Mouse (Mus musculus) fat pad, adult 2 months (tissue): ENCODE data around the gene Rara.
"Not testable (repeated sequence)": the region's sequence is repeated elsewhere in the genome, so short reads cannot be mapped to it uniquely, and the experiment has no call there.

Experiments
- DNase-seq: peaks from one replicate; pipeline ENCODE4 v3.0.0-alpha.2; 2011; ENCODE audit warnings: low read depth, low spot score; ENCODE audit errors: extremely low read depth

Gene Rara

DNA sequence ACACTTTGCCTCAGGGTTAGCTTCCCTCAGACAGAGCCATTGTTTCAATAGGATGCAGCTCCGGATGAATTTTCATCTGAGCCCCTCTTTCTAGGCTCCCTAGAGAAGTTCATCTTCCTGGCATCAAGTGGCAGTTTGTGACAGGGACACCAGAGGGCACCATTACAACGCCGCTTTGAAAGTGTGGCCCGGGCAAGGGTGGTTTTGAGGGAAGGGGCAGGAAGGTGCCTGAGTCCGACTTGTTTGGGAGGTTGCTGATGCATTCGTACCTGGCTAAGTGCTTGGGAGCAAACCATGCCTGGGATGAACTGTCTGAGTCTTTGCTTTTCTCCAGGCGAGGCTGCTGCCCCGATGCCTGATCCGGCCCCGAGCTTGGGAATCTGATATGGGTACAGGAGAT lies 5.3 kb upstream of the Rara start:
- not testable (repeated sequence) for DNase-seq

- DNase-seq = not testable (repeated sequence)
Measured at GRCm38 (mm10) chr11:98922851-98923711, 4.5 kb upstream of the Rara start.

DNA sequence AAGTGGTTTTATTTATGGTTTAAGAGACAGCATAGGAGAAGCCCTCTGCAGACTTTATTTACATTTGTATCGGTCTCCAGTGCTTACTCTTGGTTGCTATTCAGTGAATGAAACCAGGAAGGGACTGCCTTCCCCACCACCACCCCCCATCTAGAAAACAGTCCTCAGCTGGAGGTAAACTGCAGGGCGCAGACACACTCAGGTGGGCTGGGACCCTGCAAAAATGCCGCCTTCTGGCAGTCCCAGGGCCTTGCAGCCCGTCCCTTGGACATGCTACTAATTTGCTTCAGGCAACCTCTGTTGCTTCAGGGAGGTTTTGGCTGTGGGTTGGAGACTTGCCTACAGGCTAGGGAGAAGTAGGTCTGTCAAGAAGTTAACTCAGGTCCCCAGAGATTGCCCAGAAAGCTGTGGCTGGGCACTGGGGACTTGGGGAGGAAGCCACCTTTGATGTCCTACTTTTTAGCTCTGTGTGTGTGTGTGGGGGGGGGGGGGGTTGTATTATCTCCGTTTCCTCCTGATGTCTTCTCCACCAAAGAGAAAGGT lies 2.9 kb upstream of the Rara start:
- DNase-seq = no peak

- DNase-seq = no peak
Measured at GRCm38 (mm10) chr11:98925265-98925721, 2.3 kb upstream of the Rara start.

- no peak for DNase-seq
Measured at GRCm38 (mm10) chr11:98925868-98926311, 1.7 kb upstream of the Rara start.

DNA sequence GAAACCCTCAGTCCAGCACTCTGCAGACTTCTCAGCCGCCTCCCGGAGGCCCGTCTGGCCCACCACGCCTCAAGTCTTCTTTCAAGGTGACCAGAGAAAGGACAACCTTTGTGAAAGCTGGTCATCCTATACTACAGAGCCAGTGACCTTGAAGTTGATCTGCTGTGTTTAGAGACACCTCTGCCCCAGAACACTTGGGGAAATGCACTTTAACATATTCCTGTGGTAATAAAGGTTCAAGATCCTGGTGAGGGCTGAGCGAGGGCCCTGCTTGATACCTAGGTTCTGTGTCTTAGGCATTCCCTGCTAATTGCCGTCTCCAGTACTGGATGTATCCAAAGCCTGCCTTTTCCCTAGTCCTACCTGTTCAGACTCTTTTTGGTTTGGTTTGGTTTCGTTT lies 1.1 kb upstream of the Rara start:
- no peak for DNase-seq

GRCm38 (mm10) chr11:98928186-98928893 lies 722 bp downstream of the Rara start:
- no peak for DNase-seq

DNA sequence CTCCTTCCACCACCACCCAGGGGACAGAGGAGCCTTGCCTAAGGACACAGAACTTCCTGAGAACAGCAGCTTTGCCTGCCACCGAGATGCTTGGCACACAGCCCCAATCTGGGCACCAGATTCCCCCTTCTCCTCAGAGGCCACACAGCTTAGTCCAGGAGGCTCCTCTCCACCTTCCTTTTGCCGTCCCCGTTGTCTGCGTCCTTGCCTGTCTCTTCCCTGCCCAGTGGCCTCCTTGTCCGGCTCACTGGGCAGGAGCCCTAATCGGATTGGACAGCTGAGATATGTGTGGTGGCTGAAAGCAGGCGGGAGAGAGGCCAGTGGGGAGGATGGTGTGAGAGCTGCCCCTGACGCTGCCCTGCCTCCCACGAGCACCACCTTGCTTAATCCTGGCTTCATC lies 1.9 kb downstream of the Rara start:
- DNase-seq = no peak

DNA sequence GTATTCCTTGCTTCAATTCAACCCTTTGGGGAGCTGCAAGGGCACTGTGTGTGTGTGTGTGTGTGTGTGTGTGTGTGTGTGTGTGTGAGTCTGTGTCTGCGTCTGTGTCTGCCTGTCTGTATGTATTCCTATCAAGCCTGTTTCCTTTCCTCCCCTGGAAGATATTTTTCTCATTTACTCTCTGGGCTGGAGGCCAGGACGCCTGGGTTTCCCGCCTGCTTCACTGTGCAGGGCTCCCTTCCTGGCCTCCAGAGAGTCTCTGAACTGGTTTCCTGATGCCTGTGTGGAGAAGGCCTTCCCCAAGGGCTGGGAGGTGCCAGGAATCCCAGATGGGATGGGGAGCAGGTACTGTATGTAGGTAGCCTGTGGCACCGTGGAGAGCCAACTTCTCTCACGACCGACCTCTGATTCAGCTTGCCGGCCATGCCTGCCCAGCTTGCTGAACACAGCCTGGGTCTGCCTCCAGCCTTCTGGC lies 2.5 kb downstream of the Rara start:
- no peak for DNase-seq

GRCm38 (mm10) chr11:98930773-98931512 lies 3.3 kb downstream of the Rara start:
- DNase-seq = no peak

GRCm38 (mm10) chr11:98931513-98932292 lies 4.1 kb downstream of the Rara start:
- no peak for DNase-seq

DNA sequence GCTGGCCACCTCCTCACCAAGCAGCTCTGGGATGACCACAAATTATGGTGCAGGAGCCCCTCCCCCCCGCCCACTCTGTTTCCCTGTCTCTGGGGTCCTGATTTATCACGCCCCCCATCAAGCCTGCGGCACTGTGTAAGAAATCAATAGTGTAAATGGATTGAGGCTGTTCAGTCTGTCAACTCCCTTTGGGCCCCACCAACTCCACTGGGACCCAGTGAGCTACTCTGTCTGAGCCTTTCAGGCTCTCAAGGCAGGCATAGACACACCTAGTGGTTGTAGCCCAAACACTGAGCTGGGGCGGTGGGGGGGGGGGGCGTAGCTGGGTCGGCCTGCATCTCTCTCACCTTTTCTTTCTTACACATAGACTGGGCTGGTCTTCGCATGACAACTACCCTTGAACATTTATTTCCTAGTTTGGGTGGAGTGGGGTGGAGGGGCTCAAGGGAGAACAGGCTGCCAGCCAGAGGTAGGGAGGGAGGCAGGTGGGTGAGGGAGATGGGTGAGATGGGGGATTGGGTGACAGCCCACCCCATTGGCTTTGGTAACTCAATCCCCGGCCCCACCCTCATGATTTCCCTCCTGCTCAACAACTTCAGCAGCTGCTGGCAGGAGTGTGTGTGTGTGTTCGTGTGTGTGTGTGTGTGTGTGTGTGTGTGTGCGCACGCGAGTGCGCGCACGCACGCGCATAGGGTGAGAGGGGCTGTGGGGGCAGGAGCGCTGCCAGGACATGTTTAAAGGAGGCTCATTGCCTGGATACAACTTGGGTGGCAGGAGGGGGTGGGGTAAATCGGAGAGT lies 4.9 kb downstream of the Rara start:
- no peak for DNase-seq

- peak; percentile 36 for DNase-seq
Measured at GRCm38 (mm10) chr11:98933151-98933550, 5.5 kb downstream of the Rara start.

DNA sequence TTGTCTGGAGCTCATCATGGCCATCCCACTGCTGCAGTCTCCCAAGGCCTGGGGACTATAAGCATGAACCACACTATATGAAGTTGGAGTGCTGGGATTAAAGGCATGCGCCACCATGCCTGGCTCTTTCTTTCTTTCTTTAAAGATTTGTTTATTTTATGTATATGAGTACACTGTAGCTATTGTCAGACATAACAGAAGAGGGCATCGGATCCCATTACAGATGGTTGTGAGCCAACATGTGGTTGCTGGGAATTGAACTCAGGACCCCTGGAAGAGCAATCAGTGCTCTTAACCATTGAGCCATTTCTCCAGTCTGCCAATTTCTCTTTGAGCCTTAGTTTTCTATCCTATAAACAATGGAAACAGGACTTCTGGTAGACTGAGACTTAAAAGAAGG lies 6.2 kb downstream of the Rara start:
- DNase-seq = not testable (repeated sequence)

- DNase-seq = no peak
Measured at GRCm38 (mm10) chr11:98934367-98934766, 6.7 kb downstream of the Rara start.

GRCm38 (mm10) chr11:98935123-98935522 lies 7.5 kb downstream of the Rara start:
- no peak for DNase-seq

DNA sequence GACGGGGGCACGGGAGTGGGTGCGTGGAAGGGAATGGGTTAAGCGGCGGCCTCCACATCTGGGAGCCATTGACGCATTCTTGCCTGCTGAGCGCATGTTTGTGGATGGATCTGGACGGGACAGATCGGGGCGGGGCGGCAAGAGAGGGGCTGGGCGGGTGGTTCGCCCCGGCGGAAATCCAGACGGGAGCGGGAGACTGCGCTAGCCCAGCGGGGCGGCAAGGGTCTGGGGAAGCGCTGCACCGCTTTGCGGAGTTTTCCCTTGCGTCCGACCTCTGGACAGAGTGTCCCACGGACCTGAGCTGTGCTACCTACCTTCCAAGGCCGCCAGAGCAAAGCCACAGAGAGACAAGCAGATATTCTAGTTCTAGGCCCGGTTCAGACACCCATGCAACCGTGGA lies 8.6 kb downstream of the Rara start:
- DNase-seq = no peak

DNA sequence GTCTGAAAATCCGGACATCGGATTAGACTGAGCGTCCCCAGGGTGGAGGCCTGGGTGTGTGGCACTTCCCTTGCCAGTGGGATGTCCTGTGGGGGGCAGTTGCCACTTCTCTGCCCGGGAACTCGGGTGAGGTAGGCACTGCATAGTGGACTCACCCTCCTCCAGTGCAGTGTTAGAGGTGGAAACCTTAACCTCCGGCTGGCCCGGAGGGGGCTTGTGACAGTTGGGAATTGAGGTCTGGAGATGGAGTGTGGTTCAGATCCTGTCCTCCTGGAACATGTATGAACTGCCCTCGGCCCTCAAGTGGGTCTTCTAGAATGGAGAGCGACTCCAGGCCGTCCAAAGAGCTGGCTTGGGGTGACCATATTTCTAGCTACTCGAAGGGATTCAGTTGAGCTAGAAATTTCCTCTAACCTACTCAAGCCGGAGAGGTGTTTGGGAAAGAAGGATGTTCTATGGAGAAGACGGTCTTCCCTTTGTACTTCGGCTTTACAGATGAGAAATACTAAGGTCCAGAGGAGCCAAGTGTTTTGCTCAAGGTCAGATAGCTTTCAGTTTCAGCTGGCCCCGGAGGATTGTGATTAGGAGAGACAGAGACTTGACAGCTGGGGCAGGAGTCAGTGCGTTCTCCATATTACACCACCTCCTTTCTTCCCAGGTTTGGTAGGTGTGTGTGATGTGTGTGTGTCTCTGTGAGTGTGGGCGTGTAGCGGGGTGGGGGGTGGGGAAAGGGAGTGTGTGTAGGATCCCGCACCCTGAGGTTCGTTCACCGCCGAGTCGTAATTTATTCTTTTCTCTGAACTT lies 9.2 kb downstream of the Rara start:
- DNase-seq = no peak
